Mouse (Mus musculus) adrenal gland, postnatal 25 days (tissue): ENCODE measurements around the gene N4bp2. TPM values are rescaled to one million over a fixed set of nuclear protein-coding genes. Genes with fewer than 3 reads are reported as not detected.

Experiments
- DNase-seq: peaks from one replicate; pipeline ENCODE4 v3.0.0; 2021; ENCODE audit warnings: mixed read lengths
- total RNA-seq: library from RNA; stranded (reverse); gene quantifications from 2 replicates; pipeline ENCODE4 v1.2.3, GENCODE M21; 2021

Gene N4bp2
- total RNA-seq, 1 experiment from 2014 or later = 28.0 TPM

DNA sequence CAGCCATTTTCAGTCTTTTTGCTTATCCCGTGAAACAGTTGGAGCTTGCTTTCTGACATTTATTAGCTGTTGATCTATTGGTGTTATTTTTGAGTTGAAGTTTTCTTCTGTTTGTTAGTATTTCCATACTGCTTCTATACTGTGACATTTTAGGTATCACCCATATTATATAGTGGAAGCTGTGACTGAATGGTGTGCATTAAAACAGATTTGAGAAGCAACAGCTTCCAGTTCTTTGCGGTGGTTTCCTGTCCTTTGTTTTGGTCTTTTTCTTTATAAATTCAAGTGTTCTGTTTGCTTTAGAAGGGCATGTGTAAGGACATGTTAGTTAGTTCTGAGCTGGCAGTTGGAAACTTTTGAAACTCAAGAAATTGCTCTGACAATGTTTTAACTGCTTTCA, 65.7 kb downstream of the N4bp2 start:
- DNase-seq = no peak

DNA sequence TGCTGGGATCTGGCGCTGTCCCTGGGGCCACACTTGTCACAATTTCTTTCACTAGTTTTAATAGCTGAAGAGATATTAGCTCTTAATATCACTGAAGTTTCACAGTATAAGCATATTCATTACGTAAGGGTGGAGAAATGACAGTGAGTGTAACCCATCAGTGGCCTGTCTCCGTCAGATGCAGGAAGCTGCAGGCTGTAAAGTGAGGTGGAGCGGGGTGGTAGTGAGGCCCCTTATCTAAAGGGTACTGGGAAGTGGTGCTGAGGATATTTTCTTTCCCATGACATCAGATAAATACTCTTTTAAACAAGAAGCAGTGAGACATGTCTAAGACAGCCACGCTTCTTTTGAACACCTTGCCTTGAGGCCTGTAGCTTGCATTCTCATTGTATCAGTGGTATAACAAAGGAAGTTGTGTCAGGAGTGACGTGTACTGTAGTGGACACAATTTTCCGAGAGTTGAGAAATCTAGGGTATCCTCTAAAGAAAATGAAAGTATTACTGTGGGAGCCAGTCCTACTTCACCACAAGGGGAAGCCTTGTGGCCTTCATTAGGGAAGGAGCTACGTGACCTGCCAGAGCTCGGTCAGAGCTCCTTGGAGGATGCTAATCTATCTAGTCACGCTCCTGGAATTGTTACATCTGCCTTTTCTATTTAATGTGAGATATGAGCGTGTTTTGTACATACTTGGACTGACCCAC, 68.7 kb downstream of the N4bp2 start:
- no peak for DNase-seq

DNA sequence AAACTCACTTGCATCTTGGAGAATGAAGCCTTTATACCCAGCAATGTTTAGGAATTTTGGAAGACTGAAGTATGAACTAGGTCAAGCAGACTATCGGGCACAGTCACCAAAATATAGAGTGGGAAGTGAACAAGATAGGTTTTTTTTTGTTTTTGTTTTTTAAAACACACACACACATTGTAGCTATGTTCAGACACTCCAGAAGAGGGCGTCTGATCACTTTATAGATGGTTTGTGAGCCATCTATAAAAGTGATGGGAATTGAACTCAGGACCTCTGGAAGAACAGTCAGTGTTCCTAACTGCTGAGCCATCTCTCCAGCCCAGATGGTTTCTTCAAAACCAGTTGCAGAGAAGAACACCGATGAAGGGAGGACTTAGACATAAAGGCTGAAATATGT, 69.8 kb downstream of the N4bp2 start:
- no peak for DNase-seq

DNA sequence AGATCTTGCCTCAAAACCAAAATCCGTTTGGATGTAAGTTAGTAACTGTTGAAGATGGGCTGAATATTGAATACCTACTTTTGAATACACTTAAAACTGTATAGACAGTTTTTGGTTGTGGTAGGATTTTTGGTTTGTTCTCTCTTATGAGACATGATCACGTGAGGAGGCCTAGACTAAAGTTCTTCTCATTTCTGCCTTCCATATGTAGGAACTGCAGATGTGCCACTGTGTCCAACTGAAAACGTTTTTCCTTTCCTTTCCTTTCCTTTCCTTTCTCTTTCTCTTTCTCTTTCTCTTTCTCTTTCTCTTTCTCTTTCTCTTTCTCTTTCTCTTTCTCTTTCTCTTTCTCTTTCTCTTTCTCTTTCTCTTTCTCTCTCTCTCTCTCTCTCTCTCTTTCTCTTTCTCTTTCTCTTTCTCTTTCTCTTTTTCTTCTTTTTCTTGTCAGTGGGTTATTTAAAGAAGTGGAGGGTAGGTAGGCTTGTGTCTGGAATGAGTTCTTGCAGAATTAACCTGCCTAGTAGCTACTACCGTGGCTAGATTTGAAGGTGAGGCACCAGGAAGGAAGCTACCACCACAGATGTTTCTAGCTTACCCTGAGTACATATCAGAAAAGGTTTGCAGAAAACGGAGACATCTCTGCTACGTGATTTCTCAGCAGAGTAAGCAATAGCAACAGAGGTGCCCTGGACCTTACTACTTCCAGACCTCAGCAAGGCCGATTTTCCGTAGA, 70.6 kb downstream of the N4bp2 start:
- DNase-seq = no peak

DNA sequence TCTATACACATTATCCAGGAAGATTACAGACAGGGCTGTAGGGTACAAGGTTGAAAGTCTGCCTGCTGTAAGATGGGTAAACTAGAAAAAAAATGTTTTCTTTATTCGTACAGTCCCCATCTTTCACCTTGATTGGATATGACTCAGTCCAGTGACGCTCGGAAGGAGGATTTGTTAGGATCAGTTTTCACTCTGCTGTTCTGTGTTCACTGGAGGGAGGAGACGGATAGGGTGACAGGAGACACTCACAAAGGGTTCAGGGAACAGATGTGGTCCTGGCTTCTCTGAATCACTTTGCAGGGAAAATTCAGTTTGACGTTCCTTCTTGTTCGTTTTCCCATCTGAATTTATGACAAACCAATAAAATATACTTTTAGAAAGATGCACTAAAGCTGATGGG, 74.7 kb downstream of the N4bp2 start:
- DNase-seq = no peak

DNA sequence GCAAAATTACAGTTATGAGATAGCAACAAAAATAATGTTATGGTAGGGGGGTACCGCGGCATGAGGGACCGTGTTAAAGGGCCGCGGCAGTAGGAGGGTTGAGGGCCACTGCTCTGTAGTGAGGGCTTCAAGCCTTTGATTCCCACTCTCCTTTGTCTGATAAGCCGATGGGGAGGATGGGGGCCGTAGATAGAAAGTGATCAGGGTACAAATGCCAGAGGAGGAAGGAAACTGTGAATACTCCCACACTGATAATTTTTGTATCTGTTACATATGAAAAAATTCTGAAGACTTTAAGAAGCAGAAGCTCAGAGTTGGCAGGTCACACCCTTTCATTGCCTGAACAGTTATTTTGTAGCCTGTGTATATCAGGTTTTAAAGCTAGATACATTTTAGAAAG, 79.6 kb downstream of the N4bp2 start:
- no peak for DNase-seq

DNA sequence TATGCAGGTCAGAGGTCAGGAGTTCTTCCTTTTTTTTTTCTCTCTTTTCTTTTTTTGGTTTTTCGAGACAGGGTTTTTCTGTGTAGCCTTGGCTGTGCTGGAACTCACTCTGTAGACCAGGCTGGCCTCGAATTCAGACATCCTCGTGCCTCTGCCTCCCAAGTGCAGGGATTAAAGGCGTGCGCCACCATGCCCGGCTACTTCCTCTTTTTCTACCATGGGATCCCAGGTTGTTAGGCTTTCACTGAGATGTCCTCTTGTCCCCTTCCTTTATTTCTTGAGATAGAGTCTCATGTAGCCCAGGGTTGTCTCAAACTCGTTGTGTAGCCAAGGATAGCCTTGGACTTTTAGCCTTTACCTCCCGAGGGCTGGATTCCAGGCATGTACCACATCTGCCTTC, 83.2 kb downstream of the N4bp2 start:
- DNase-seq = no peak

DNA sequence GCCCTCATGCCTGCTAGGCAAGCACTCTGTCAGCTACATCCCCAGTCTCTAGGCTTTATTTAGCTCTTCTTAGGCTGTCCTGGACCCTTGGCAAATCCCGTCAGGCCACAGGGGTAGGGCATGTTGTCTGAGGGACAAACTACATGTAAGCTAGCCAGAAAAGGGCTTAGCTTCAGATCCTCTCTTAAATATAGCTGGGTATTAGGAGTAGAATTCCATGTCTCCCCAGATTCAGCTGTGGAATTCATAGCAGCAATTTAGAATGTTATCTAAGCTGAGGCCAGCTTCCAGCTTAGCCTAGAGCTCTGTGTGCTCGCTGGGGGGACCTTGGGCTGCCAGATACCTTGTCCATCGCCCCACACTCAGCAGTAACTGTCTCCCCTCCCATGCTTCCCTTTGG, 83.6 kb downstream of the N4bp2 start:
- no peak for DNase-seq

DNA sequence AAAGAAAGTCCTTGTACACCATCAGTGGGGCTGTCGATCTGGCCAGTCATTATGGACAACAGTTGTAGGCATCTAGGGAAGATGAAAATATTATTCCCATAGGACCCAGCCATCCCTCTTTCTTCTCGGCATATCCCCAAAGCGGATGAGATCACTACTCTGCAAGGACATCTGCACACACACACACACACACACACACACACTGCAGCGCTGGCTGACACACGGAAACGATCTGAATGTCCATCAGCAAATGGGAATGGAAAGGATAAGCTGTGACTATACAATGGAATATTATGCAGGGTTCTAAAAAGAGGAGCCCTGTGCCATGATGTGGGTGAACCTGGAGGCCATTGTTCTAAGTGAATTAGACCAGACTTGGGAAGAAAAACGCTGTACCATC, 84.3 kb downstream of the N4bp2 start:
- peak; percentile 35 for DNase-seq

DNA sequence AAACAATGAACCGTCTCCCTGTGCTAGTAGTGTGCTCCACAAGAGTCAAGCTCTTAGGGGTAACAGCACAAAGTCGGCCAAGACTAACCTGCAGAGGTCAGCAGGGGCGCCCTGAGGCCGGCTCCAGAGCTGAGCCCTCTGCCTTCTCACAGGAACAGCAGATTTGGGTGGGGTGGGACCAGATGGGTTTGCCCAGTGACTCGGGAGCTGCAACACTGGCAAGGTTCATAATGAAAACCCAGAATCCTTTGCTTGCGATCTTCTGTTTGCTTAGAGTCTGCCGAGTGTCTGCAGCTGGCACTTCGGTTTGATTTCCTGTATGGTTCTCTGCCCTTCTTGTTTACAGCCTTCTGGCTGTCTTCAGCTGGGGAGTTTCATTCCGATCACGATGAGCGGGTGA, 87.4 kb downstream of the N4bp2 start:
- DNase-seq = no peak

DNA sequence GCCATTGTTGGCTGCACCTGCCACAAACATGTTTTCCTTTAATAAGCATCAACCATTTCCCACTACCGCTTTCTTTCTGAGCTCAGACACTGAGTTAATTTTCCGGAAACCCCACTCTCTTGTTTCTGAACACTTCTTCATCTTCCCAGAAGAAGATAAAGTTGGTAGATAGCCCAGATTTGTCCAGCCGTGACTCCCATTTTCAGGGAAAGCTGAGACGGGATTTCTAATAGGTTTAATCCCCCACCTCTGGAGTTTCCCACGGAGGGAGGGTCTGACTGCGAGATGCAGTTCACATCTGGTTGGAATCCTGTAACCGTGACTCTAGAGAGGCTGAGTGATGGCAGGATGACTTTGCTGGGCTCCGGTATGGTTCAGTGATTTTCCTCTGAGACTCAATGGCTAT, 91.5 kb downstream of the N4bp2 start:
- no peak for DNase-seq

DNA sequence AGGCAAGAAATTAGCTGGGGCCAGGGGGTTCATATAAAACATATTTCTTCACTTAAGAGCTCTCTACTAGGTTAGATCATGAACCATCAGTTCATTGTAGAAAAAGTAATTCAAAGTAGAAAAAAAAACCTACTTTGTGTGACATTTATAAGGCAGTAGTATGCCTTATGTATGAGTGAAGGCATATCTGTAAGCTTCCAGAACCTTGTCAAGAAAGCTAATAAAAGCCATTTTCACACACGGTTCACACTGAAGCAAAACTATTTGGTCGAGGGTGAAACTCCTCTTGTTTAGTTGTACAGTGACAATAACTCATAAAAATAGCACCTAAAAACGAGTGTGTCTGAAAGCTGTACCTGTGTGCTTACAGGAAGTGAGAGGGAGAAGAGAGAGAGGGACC, 92.2 kb downstream of the N4bp2 start:
- no peak for DNase-seq

DNA sequence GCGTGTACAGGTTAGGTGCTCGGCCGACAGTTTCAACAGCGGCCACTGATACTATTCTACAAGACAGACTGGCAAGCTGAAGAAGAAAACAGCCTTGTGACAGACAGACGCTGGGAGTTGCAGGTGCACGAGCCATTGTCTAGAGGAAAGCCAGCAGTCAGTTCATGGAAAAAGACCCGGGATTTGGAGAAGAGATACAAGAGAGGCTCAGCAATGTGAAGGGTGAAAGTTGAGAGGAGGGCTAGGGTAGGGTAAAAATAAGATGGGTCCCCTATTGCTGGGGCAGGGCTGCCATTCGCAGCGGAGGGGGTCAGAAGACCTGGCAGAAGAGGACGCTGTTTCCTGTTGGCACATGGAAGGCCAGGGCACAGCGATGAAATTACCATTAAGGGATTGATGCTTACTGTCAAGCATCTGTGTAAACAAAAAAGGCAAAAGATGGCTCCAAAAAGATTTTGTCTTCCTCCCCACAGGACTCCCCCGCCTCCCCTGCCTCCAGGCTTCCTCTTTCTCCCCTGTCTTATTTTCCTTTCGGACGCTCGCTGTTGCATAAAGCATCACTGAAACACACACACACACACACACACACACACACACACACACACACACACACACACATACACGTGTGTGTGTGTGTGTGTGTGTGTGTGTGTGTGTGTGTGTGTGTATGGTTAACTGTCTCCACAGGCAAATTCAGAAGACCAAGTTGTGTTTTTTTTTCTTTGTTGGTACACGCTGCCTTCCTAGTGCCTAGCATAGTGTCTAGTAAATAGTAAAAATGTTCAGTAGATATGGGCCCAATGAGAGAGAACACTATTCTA, 93.5 kb downstream of the N4bp2 start:
- no peak for DNase-seq

DNA sequence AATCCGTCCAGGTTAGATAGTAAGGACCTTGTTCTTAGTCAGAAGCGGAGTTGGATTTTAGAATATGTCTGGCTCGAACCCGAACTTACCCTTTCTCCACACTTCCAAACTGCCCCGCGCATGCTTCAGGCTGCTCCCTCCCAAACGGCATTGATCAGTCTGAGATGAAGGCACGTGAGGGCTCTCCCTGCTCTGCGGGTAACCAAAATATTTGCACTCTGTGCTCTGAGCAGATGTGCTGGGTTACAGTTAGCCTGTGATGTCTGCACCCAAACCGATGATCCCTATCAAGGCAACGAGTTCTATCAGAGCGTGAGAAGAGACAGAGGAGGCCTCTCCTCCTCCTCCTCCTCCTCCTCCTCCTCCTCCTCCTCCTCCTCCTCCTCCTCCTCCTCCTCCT, 94.6 kb downstream of the N4bp2 start:
- no peak for DNase-seq

DNA sequence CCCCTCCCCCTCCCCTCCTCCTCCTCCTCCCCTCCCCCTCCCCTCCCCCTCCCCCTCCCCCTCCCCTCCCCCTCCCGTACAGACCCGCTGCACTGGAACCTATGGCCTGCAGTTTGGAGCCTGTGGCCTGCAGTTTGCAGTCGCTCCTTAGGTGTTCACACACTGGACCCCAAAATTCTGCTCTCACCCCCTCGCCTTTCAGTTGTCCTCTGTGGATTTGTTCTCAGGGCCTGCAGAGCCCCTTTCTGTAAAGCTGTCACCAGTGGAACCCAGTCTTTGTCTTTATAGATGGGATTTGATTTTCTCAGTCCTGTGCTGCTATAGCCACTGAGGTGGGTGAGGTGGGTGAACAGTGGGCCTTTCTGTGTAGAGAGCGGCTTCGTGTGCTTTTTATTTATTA, 95.0 kb downstream of the N4bp2 start:
- no peak for DNase-seq

DNA sequence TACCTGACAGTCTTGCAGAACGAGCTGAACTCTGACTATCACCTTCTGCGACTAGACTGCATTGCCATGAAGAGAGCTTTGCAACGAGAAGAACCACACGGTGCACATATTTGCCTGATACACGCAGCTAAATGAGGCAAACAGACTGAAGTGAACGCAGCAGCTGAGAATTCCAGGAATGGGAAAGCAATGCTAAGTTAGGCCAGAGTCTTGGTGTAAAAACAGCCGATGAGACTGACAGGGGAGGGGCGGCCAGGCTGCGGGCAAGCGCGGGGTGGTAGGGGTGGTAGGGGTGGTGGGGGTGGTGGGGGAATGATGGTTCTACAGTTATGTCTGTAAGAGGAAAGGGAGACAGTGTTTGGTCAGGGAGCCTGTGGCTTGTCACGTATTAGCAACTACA, 95.6 kb downstream of the N4bp2 start:
- no peak for DNase-seq

DNA sequence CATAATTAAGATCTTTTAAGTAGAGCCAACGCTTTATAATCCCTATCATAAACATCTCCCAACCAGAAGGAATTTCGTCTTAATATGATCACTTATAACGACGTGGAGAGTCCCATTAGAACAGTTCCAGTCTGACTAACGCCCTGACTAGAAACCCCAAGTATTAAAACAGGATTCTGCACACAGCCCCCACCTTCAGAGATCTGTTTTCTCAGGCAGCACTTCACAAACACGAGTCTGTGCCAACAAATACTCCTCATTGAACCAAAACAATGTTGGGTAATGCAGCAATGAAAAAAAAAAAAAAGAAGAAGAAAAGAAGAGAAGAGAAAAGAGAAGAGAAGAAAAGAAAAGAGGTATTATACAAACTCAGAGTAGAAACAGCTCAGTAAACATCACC, 96.1 kb downstream of the N4bp2 start:
- DNase-seq = no peak

DNA sequence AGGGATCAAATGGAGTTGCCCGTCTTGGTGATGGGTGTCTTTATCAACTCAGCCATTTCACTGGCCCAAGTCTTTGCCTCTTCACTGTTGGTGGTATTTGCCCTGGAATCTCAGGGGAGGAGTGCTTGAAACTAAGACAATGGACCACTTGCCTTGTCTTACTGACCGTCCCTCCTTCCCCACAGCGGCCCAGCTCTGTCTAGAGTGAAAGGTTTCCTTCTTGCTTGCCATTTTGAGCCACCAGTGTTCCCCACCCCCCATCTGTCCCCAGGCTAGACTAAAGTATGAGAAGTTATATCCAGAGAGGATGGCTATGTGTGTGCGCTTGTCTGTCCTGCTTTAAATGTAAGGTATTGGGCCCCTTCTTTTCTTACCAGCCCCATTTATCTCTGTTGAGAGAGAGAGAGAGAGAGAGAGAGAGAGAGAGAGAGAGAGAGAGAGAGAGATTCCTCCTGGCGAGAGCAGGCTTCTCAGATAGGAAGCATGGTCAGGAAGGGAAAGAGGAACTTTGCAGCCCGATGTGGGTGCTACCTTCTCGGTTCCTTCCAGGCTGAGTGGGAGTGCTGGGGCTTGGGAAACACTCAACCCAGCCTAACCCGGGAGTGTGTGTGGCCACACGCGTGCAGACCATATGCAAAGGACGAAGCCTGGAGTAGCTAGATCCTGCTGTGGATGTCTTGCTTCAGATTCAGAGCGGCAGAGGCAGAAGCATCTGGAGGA, 97.1 kb downstream of the N4bp2 start:
- DNase-seq = no peak

DNA sequence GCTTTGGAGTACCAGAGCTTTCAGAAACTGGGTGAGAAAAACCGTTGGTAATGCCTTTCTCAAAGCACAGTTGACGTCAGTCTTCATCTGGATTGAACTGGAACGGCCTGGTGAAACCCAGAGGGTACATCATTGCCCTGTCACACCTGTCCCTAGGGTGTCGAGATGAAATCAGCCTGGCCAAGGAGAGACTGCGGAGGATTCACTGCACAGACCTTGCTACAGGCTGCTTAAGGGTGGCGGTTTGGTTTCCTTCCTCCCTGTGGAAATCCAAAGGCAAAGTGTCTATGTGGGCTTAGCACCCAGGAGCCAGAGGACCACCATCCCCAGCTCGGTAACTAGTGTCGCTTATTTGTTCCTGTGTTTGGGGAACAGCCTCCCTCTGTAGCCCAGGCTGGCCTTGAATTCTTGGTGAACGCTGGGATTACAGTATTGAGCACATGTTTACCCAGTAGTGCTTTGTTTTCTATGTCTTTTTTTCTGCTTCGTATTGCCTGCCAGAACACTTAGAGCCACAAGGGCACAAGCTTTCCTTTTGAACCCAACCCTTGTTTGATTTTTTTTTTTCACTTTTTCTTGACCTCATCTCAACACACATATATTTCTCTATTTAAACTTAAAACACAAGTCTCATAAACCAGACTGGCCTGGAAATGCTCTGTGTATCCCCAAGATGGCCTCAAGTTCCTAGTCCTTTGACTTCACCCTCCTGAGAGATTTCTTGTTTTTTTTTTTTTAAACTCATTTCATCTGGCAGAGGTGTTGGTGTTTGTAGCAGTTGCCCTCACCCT, 98.0 kb downstream of the N4bp2 start, which contains the start of gene Rhoh:
Gene Rhoh (plus strand): TSS at position 60 of the 791 bp plus-strand sequence.
- no peak for DNase-seq

DNA sequence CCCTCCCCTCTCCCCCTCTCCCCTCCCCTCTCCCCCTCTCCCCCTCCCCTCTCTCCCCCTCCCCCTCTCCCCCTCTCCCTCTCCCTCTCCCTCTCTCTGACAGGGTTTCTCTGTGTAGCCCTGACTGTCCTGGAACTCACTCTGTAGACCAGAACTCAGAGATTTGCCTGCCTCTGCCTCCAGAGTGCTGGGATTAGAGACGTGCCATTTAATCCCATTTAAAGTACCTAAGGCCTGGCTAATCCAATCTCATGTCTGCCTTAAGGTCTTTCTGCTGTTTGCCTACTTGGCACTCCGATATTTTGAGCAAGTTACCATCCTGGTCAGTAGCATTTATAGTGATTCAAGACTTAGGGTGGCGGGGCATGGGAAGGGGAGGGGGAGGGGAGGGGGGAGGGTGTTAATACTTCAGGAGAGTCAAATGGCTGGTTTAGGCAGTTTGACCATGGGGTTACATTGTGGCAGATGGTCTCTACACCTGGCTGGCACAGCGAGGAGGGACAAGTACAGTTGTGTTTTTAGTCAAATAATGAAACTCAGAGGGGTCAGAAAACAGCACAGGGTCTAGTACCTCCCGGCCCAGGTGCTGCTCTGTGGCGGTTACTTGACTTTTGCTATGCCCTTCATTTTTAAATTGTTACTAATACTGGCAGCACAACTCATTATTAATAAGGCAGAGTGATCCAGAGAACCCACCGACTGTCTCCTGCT, 99.1 kb downstream of the N4bp2 start:
- no peak for DNase-seq

DNA sequence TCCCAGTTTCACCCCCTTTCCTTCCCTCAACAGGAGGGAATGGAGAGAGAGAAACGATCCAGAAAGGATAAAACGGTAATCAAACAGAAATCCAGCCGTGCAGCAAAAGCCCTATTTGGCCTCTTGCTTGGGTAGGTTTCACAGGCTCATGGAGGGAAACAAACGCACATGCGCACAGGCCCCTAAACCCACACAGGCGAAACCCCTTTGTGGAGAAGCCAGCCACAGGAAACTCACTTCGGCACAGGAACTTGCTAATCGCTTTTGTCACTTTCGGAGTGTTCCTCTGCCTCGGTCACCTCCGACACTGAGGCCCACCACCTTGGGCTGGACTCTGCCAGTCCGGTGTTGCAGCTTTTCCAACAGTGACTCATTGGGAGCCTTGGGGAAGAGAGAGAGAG, 100.0 kb downstream of the N4bp2 start:
- DNase-seq = no peak
